Comparison of ENCODE assay signal across 9 mouse cellular contexts in the genomic region with DNA sequence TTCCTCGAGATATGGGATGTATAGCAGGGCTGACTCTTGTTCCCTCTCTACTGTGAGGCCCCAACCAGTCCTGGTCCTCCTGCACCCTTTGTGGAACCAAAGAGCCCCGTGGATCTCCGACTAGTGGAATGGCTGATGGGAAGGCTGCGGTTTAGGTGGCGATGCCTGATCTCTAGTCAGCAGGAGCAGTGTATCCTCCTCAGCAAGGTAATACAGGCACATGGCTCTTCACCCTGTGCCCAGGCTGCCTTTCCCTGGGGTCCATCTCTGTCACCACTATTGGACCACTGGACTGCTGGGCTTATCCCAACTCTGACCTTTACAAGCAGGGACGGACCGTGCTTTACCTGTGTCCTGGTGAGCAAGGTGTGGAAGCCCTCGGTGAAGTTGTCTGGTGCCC. TPM values are rescaled to one million over a fixed set of nuclear protein-coding genes. Genes with fewer than 3 reads are reported as not detected.
DNase-seq lines count a peak whose midpoint lies in the region; ATAC-seq lines count a peak whose summit lies in the region.
"Had no signal": no experiment of that assay in that cellular context is flagged by ENCODE, and none has a peak within 500 bp of the region (broad histone marks: within the 10 kb centered on the region; RNA-seq: fewer than 3 reads in every experiment).

No protein-coding gene starts in this region.

- H3K9me3 ChIP-seq in erythroblast, embryonic 14.5 days (ENCODE audit: control insufficient read depth, low read length): no peaks in the 10 kb centered on the region
- no peaks in the 10 kb centered on the region for H3K9me3 ChIP-seq in lung, embryonic 15.5 days
- H3K9me3 ChIP-seq in hindbrain, embryonic 14.5 days (ENCODE audit: control insufficient read depth, low read length): no peaks in the 10 kb centered on the region
- H3K9me3 ChIP-seq in midbrain, embryonic 15.5 days: no peaks in the 10 kb centered on the region

- peak overlapping the region; percentile 74 for H3K4me2 ChIP-seq in lung, embryonic 15.5 days
- peak overlapping the region; percentile 82; the same call in 1 of the 2 replicates for H3K4me2 ChIP-seq in hindbrain, embryonic 14.5 days (replicated peaks)
- peak overlapping the region; percentile 86; the same call in 1 of the 2 replicates for H3K4me2 ChIP-seq in midbrain, embryonic 15.5 days

- 80% methylated on average over 8 of the region's 8 CpGs for WGBS in lung, embryonic 15.5 days
- WGBS in hindbrain, embryonic 14.5 days: 94% methylated on average over 8 of the region's 8 CpGs
- 90% methylated on average over 8 of the region's 8 CpGs for WGBS in midbrain, embryonic 15.5 days

- no peak for ATAC-seq in erythroblast, adult 5-6 weeks (replicated peaks; ENCODE audit: low FRiP score, poor library complexity, severe bottlenecking)
- ATAC-seq in lung, embryonic 15.5 days (ENCODE audit: borderline replicate concordance, extremely low read depth, low FRiP score, low TSS enrichment): no peak
- ATAC-seq in hindbrain, embryonic 14.5 days (ENCODE audit: low FRiP score): no peak
- no peak for ATAC-seq in midbrain, embryonic 15.5 days (replicated peaks)
- no peak for ATAC-seq in activated CD4-positive, CD25-positive, alpha-beta regulatory T cell, adult 4 months
- no peak for ATAC-seq in granulocyte monocyte progenitor cell, adult 5-6 weeks (replicated peaks; ENCODE audit: poor library complexity, severe bottlenecking)

- H3K4me1 ChIP-seq in erythroblast, embryonic 14.5 days (ENCODE audit: control insufficient read depth): peaks cover 43% of the 10 kb centered on the region
- peaks cover 26% of the 10 kb centered on the region for H3K4me1 ChIP-seq in lung, embryonic 15.5 days
- H3K4me1 ChIP-seq in hindbrain, embryonic 14.5 days (replicated peaks; ENCODE audit: control insufficient read depth, insufficient read depth, low read length): peaks cover 17% of the 10 kb centered on the region
- peaks cover 19% of the 10 kb centered on the region for H3K4me1 ChIP-seq in midbrain, embryonic 15.5 days

- peak overlapping the region; percentile 81; the same call in 1 of the 2 replicates for H3K27ac ChIP-seq in lung, embryonic 15.5 days
- no peak overlapping the region for H3K27ac ChIP-seq in hindbrain, embryonic 14.5 days
- no peak overlapping the region for H3K27ac ChIP-seq in midbrain, embryonic 15.5 days

- peaks cover 42% of the 10 kb centered on the region for H3K36me3 ChIP-seq in erythroblast, embryonic 14.5 days (ENCODE audit: control insufficient read depth)
- peaks cover 4% of the 10 kb centered on the region; the same call in 1 of the 2 replicates for H3K36me3 ChIP-seq in lung, embryonic 15.5 days
- no peaks in the 10 kb centered on the region for H3K36me3 ChIP-seq in hindbrain, embryonic 14.5 days (replicated peaks; ENCODE audit: control insufficient read depth, insufficient read depth)
- no peaks in the 10 kb centered on the region for H3K36me3 ChIP-seq in midbrain, embryonic 15.5 days (replicated peaks)

- peaks cover 13% of the 10 kb centered on the region for H3K27me3 ChIP-seq in erythroblast, embryonic 14.5 days (ENCODE audit: control insufficient read depth)
- H3K27me3 ChIP-seq in lung, embryonic 15.5 days: no peaks in the 10 kb centered on the region
- H3K27me3 ChIP-seq in hindbrain, embryonic 14.5 days (ENCODE audit: control insufficient read depth, insufficient read depth, low read length): 0 out of 2 replicates have a peak, but pooled peaks cover 3% of the 10 kb centered on the region
- H3K27me3 ChIP-seq in midbrain, embryonic 15.5 days (replicated peaks): 0 out of 2 replicates have a peak, but pooled peaks cover 6% of the 10 kb centered on the region

- no peak overlapping the region for H3K9ac ChIP-seq in lung, embryonic 15.5 days
- no peak overlapping the region for H3K9ac ChIP-seq in hindbrain, embryonic 14.5 days
- H3K9ac ChIP-seq in midbrain, embryonic 15.5 days: no peak overlapping the region

- no peak for DNase-seq in lung, postnatal 10 days
- DNase-seq in hindbrain, embryonic 14.5 days (ENCODE audit: low spot score): no peak
- DNase-seq: kidney, adult 11 months had no signal

- H3K4me3 ChIP-seq in erythroblast, embryonic 14.5 days (replicated peaks): peak overlapping the region; percentile 72
- H3K4me3 ChIP-seq in lung, embryonic 15.5 days: peak overlapping the region; percentile 62
- no peak overlapping the region for H3K4me3 ChIP-seq in hindbrain, embryonic 14.5 days (replicated peaks; ENCODE audit: low read length)
- no peak overlapping the region for H3K4me3 ChIP-seq in midbrain, embryonic 15.5 days

RNA-seq across cellular contexts. Expression of a gene that starts 1.3 kb away (rescaled TPM):
- polyA plus RNA-seq in erythroblast, embryonic 14.5 days (2012): 2.3 and 2.9 TPM in 2 replicates
- total RNA-seq in erythroblast, adult 5-6 weeks (2015; ENCODE audit: low replicate concordance): 1.0 and 1.9 TPM in 2 replicates
- total RNA-seq in erythroblast, adult 5-6 weeks (2017; ENCODE audit: low replicate concordance): 7.5 and 8.2 TPM in 2 replicates
- 38.4 and 38.6 TPM in 2 replicates for polyA plus RNA-seq in lung, embryonic 15.5 days (2015; fragmentation: Nextera tagmentation; extraction: Ambion mirVana)
- polyA plus RNA-seq in hindbrain, embryonic 14.5 days (2014; fragmentation: Nextera tagmentation; extraction: Ambion mirVana): 10.2 and 14.4 TPM in 2 replicates
- polyA plus RNA-seq in midbrain, embryonic 15.5 days (2015; fragmentation: Nextera tagmentation; extraction: Ambion mirVana): 12.7 and 16.3 TPM in 2 replicates
- polyA plus RNA-seq in activated CD4-positive, CD25-positive, alpha-beta regulatory T cell, adult 4 months (2017; shearing (Covaris generic)): 1 to 10 TPM; 3.5 to 5.0 TPM
- total RNA-seq in granulocyte monocyte progenitor cell, adult 5-6 weeks (2014; fragmentation: Nextera tagmentation): 6.5 and 11.1 TPM in 2 replicates
- 6.1 and 22.6 TPM in 2 replicates for total RNA-seq in granulocyte monocyte progenitor cell, adult 5-6 weeks (2017)

RNA-seq across cellular contexts. Expression of a gene that starts 11.4 kb away (rescaled TPM):
- polyA plus RNA-seq in erythroblast, embryonic 14.5 days (2012): 2.8 and 3.3 TPM in 2 replicates
- total RNA-seq in erythroblast, adult 5-6 weeks (2015; ENCODE audit: low replicate concordance): 111 and 139 TPM in 2 replicates
- total RNA-seq in erythroblast, adult 5-6 weeks (2017; ENCODE audit: low replicate concordance): 75.3 and 179 TPM in 2 replicates
- polyA plus RNA-seq in lung, embryonic 15.5 days (2015; fragmentation: Nextera tagmentation; extraction: Ambion mirVana): 414 and 454 TPM in 2 replicates
- 30.5 and 34.4 TPM in 2 replicates for polyA plus RNA-seq in hindbrain, embryonic 14.5 days (2014; fragmentation: Nextera tagmentation; extraction: Ambion mirVana)
- polyA plus RNA-seq in midbrain, embryonic 15.5 days (2015; fragmentation: Nextera tagmentation; extraction: Ambion mirVana): 23.7 and 27.3 TPM in 2 replicates
- polyA plus RNA-seq in activated CD4-positive, CD25-positive, alpha-beta regulatory T cell, adult 4 months (2017; shearing (Covaris generic)): 1,000 to 10,000 TPM; 1,240 to 2,098 TPM
- total RNA-seq in granulocyte monocyte progenitor cell, adult 5-6 weeks (2014; fragmentation: Nextera tagmentation): 161 and 242 TPM in 2 replicates
- total RNA-seq in granulocyte monocyte progenitor cell, adult 5-6 weeks (2017): 84.6 and 103 TPM in 2 replicates

RNA-seq across cellular contexts. Expression of a gene that starts 17.5 kb away (rescaled TPM):
- 12.2 and 14.5 TPM in 2 replicates for polyA plus RNA-seq in erythroblast, embryonic 14.5 days (2012)
- 6.9 and 9.0 TPM in 2 replicates for total RNA-seq in erythroblast, adult 5-6 weeks (2015; ENCODE audit: low replicate concordance)
- 3.6 and 3.9 TPM in 2 replicates for total RNA-seq in erythroblast, adult 5-6 weeks (2017; ENCODE audit: low replicate concordance)
- 436 and 471 TPM in 2 replicates for polyA plus RNA-seq in lung, embryonic 15.5 days (2015; fragmentation: Nextera tagmentation; extraction: Ambion mirVana)
- 280 and 288 TPM in 2 replicates for polyA plus RNA-seq in hindbrain, embryonic 14.5 days (2014; fragmentation: Nextera tagmentation; extraction: Ambion mirVana)
- polyA plus RNA-seq in midbrain, embryonic 15.5 days (2015; fragmentation: Nextera tagmentation; extraction: Ambion mirVana): 370 and 393 TPM in 2 replicates
- polyA plus RNA-seq in activated CD4-positive, CD25-positive, alpha-beta regulatory T cell, adult 4 months (2017; shearing (Covaris generic)): 1 to 10 TPM; 4.5 to 5.6 TPM
- not detected in 2 replicates for total RNA-seq in granulocyte monocyte progenitor cell, adult 5-6 weeks (2014; fragmentation: Nextera tagmentation)
- 0.46 TPM in 1 of 2 replicates, not detected in the other for total RNA-seq in granulocyte monocyte progenitor cell, adult 5-6 weeks (2017)

RNA-seq across cellular contexts. Expression of a gene that starts 28.2 kb away (rescaled TPM):
- polyA plus RNA-seq in erythroblast, embryonic 14.5 days (2012): not detected in 2 replicates
- total RNA-seq in erythroblast, adult 5-6 weeks (2015; ENCODE audit: low replicate concordance): not detected in 2 replicates
- total RNA-seq in erythroblast, adult 5-6 weeks (2017; ENCODE audit: low replicate concordance): 1.0 TPM in 1 of 2 replicates, not detected in the other
- 8.2 and 9.0 TPM in 2 replicates for polyA plus RNA-seq in lung, embryonic 15.5 days (2015; fragmentation: Nextera tagmentation; extraction: Ambion mirVana)
- 28.0 and 33.4 TPM in 2 replicates for polyA plus RNA-seq in hindbrain, embryonic 14.5 days (2014; fragmentation: Nextera tagmentation; extraction: Ambion mirVana)
- 44.9 and 50.6 TPM in 2 replicates for polyA plus RNA-seq in midbrain, embryonic 15.5 days (2015; fragmentation: Nextera tagmentation; extraction: Ambion mirVana)
- not detected for polyA plus RNA-seq in activated CD4-positive, CD25-positive, alpha-beta regulatory T cell, adult 4 months (2017; shearing (Covaris generic))
- 0.17 TPM in 1 of 2 replicates, not detected in the other for total RNA-seq in granulocyte monocyte progenitor cell, adult 5-6 weeks (2014; fragmentation: Nextera tagmentation)
- not detected in 2 replicates for total RNA-seq in granulocyte monocyte progenitor cell, adult 5-6 weeks (2017)

RNA-seq across cellular contexts. Expression of a gene that starts 59.4 kb away (rescaled TPM):
- polyA plus RNA-seq in erythroblast, embryonic 14.5 days (2012): 18.5 and 22.5 TPM in 2 replicates
- 14.8 and 15.0 TPM in 2 replicates for total RNA-seq in erythroblast, adult 5-6 weeks (2015; ENCODE audit: low replicate concordance)
- 8.5 and 13.6 TPM in 2 replicates for total RNA-seq in erythroblast, adult 5-6 weeks (2017; ENCODE audit: low replicate concordance)
- 13.5 and 14.7 TPM in 2 replicates for polyA plus RNA-seq in lung, embryonic 15.5 days (2015; fragmentation: Nextera tagmentation; extraction: Ambion mirVana)
- polyA plus RNA-seq in hindbrain, embryonic 14.5 days (2014; fragmentation: Nextera tagmentation; extraction: Ambion mirVana): 17.8 and 19.3 TPM in 2 replicates
- polyA plus RNA-seq in midbrain, embryonic 15.5 days (2015; fragmentation: Nextera tagmentation; extraction: Ambion mirVana): 17.2 and 18.1 TPM in 2 replicates
- 10 to 100 TPM; 12.9 to 16.0 TPM for polyA plus RNA-seq in activated CD4-positive, CD25-positive, alpha-beta regulatory T cell, adult 4 months (2017; shearing (Covaris generic))
- 73.6 and 85.1 TPM in 2 replicates for total RNA-seq in granulocyte monocyte progenitor cell, adult 5-6 weeks (2014; fragmentation: Nextera tagmentation)
- 21.0 and 27.6 TPM in 2 replicates for total RNA-seq in granulocyte monocyte progenitor cell, adult 5-6 weeks (2017)

Comparison
In these comparisons a context has a peak if more than half of its experiments do, and no peak if none do; other contexts are left out.
1. H3K4me3 ChIP-seq: peak in erythroblast, embryonic 14.5 days (single experiment) and lung, embryonic 15.5 days (single experiment); none in hindbrain, embryonic 14.5 days (single experiment) and midbrain, embryonic 15.5 days (single experiment).
2. RNA of a gene that starts 11.4 kb away (polyA plus RNA-seq): 1,240 to 2,098 TPM in activated CD4-positive, CD25-positive, alpha-beta regulatory T cell, adult 4 months and 414 to 454 TPM in lung, embryonic 15.5 days; 30.5 to 34.4 TPM in hindbrain, embryonic 14.5 days, 23.7 to 27.3 TPM in midbrain, embryonic 15.5 days and 2.8 to 3.3 TPM in erythroblast, embryonic 14.5 days; every median in the first group is over 10 times any median in the second.
3. RNA of a gene that starts 17.5 kb away (polyA plus RNA-seq): 436 to 471 TPM in lung, embryonic 15.5 days, 370 to 393 TPM in midbrain, embryonic 15.5 days and 280 to 288 TPM in hindbrain, embryonic 14.5 days; 12.2 to 14.5 TPM in erythroblast, embryonic 14.5 days and 4.5 to 5.6 TPM in activated CD4-positive, CD25-positive, alpha-beta regulatory T cell, adult 4 months; every median in the first group is over 10 times any median in the second.
4. Peak in every context shown above with its lines, with median percentiles within 50 percentile points of each other: H3K4me2 ChIP-seq.